Mouse (Mus musculus) kidney, embryonic 16.5 days (tissue): Measurements from ENCODE around the gene Chrne. TPM values are rescaled to one million over a fixed set of nuclear protein-coding genes. Genes with fewer than 3 reads are reported as not detected.

Experiments
- ATAC-seq: fragments of 200-750 bp; cut with Nextera tagmentation; 2 replicates; pipeline ENCODE4 v1.8.0; 2017; ENCODE audit warnings: moderate TSS enrichment; ENCODE audit not compliant: low FRiP score, low TSS enrichment
- H3K27ac ChIP-seq: fragments of 300-500 bp; sonication (generic); 2 replicates; pipeline ENCODE4 v1.5.1; 2014; ENCODE audit warnings: low read length
- H3K27me3 ChIP-seq: fragments of 300-500 bp; sonication (generic); 2 replicates; pipeline ENCODE4 v1.6.1; 2014; ENCODE audit warnings: low read length, control low read depth, mixed read lengths; ENCODE audit not compliant: insufficient read depth
- H3K36me3 ChIP-seq: fragments of 300-500 bp; sonication (generic); 2 replicates; pipeline ENCODE4 v1.6.1; 2014; ENCODE audit warnings: low read length, control low read depth, mixed read lengths; ENCODE audit not compliant: insufficient read depth
- H3K4me1 ChIP-seq: fragments of 300-500 bp; sonication (generic); 2 replicates; pipeline ENCODE4 v1.6.1; 2014; ENCODE audit warnings: low read length, control low read depth, mixed read lengths; ENCODE audit not compliant: insufficient read depth
- H3K4me2 ChIP-seq: fragments of 300-500 bp; sonication (generic); replicated peaks from 2 replicates; pipeline ENCODE4 v1.6.1; 2014; ENCODE audit warnings: low read depth, low read length
- H3K4me3 ChIP-seq: fragments of 300-500 bp; sonication (generic); 2 replicates; pipeline ENCODE4 v1.5.1; 2014; ENCODE audit warnings: mild to moderate bottlenecking, low read length
- H3K9ac ChIP-seq: fragments of 300-500 bp; sonication (generic); replicated peaks from 2 replicates; pipeline ENCODE4 v1.6.1; 2014; ENCODE audit warnings: low read length
- H3K9me3 ChIP-seq: fragments of 300-500 bp; sonication (generic); 2 replicates; pipeline ENCODE4 v1.6.1; 2016; ENCODE audit warnings: low read length, control low read depth
- WGBS: fragments of 180-500 bp; shearing (Covaris S2); extraction: QIAGEN DNeasy Blood & Tissue Kit; methylation state at CpG from one replicate; pipeline ENCODE4 v1.1.7; 2014; 5-methylcytosine and 5-hydroxymethylcytosine counted together
- polyA plus RNA-seq: library from polyadenylated mRNA; unstranded; fragments of >200 nt; fragmentation: Nextera tagmentation; extraction: Ambion mirVana; gene quantifications from 2 replicates; pipeline ENCODE4 v1.2.1, GENCODE M21; 2015

Gene Chrne
- polyA plus RNA-seq, 1 experiment from 2014 or later: 0.19 TPM

DNA sequence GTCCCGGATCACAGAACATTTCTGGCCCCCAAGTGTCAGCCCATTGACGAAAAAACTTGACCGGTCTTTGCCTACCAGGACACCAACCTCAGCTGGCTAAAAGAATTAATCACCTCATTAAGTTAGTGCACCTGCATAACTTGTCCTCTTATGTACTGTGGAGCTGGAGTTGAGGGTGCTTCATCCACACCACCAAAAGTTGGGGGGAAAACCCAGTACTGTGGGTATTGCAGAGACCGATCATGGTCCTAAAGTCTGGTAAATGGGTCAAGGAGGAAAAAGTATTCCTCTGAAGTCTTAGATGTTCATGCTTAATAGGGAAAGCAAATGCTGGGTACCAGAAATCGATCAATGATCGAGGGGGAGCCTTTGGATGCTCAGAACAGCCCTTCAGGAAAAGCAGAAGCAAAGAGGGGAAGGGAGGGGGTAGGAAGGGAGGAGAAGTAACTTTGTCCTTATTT lies 33.9 kb upstream of the Chrne start:
- peak overlapping the region; percentile 98 for H3K4me2 ChIP-seq
- peak overlapping the region; percentile 100 for H3K4me3 ChIP-seq
- H3K27ac ChIP-seq: peak overlapping the region; percentile 99
- no peaks in the 10 kb centered on the region for H3K9me3 ChIP-seq
- peak overlapping the region; percentile 99 for H3K9ac ChIP-seq
- ATAC-seq: no peak
- peaks cover 41% of the 10 kb centered on the region for H3K36me3 ChIP-seq
- no peaks in the 10 kb centered on the region for H3K27me3 ChIP-seq
- WGBS: 35% methylated on average over 6 of the region's 6 CpGs
- H3K4me1 ChIP-seq: peaks cover 73% of the 10 kb centered on the region

DNA sequence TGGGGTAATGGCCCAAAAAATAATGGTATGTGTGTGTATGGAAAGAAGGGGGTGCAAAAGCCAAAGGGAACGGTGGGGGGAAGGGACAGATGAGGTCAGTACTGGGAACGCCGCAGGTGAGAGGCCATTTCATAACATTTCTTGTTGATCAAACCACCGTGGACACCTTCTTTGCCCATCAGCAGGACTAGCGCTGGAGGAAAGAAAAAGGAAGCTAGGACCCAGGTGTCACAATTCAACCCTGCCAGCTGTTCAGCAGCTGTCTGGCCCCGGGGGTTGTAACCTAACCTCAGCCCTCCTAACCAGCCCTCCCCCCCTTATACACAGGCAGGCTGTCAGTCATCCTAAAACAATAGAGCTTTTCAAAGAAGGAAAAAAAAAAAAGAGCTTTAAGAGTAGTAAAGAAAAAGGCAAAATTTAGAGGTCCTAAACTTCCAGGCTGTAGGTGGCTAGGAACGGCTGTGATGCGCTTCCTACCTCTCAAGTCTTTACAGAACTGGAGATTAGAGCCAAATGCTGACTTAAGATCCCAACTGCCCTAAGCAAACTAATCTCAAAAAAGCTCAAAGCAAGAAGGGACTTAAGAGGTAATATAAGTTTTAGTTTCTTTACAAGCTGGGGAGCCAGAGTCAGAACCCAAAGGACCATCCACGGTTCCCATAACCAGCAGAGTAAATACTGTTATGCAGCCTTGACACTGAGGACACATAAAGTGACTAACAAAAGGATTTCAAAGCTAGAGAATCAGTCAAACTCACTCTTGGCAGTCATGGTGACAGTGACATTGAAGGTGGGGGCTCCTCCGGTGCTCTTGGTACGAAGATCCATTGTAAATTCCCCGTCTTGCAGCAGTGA lies 33.2 kb upstream of the Chrne start:
- peak overlapping the region; percentile 99 for H3K9ac ChIP-seq
- H3K9me3 ChIP-seq: no peaks in the 10 kb centered on the region
- no peaks in the 10 kb centered on the region for H3K27me3 ChIP-seq
- peak overlapping the region; percentile 99 for H3K27ac ChIP-seq
- peak overlapping the region; percentile 98 for H3K4me2 ChIP-seq
- H3K4me3 ChIP-seq: peak overlapping the region; percentile 100
- 39% methylated on average over 12 of the region's 12 CpGs for WGBS
- H3K4me1 ChIP-seq: peaks cover 67% of the 10 kb centered on the region
- H3K36me3 ChIP-seq: peaks cover 41% of the 10 kb centered on the region
- ATAC-seq: no peak

DNA sequence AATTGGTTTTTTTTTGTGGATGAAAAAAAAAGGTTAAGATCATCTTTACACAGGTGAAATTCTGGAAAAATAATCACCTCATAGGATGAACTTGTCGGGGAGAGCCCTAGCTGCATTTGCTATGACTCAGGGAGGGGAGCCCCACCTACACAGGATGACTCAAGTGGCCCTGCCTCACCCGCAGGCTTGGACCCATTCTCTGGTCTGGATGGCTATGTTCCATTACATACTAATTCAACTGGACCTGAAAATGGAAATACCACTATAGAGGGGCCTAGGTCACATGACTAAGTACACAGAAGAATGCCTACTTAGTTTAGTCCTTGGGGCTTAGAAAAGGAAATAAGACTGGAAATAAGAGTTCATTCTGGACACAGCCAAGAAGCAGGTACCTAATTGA lies 32.4 kb upstream of the Chrne start:
- no peak for ATAC-seq

DNA sequence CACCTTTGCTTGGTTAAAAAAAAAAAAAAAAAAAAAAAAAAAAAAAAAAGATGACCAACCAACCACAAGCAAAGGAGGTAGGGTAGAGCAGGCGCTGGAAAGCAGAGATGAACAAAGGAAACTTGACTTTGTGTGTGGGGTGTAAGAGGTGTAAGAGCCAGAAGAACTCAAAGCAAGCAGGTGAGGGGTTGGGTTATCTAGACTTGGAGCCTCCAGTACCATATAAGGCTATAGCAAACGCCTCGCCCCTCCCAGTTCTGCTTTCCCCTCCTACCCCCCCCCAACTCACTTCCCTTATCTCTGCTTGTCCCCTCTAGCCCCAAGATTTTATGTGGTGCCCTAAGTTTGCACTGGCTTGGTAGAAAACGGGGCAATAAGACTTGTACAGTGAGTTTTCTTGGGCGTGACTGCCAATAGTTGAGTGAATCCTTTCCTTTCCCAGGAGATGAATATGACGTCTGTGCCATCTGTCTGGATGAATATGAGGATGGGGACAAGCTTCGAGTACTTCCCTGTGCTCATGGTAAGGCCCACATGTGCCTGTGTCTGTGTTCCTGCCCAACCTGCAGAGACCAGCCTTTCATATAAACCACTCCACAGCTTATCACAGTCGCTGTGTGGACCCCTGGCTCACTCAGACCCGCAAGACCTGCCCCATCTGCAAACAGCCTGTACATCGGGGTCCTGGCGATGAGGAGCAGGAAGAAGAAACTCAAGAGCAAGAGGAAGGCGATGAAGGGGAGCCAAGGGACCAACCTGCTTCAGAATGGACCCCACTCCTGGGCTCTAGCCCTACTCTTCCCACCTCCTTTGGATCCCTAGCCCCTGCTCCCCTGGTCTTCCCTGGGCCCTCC lies 31.5 kb upstream of the Chrne start:
- ATAC-seq: no peak
- Histone ChIP-seq H3K4me3 (no peak overlapping the region), H3K4me1 (peaks cover 58% of the 10 kb centered on the region), H3K9me3 (no peaks in the 10 kb centered on the region), H3K4me2 (peak overlapping the region; percentile 98; the same call in 1 of the 2 replicates), H3K27me3 (no peaks in the 10 kb centered on the region), H3K27ac (no peak overlapping the region; the same call in 1 of the 2 replicates), H3K36me3 (peaks cover 41% of the 10 kb centered on the region), H3K9ac (0 out of 2 replicates have a peak overlapping the region, but pooled peaks have one; percentile 19)
- WGBS: 82% methylated on average over 12 of the region's 12 CpGs

More for the DNA sequence above, 32.4 kb upstream of the Chrne start:
- H3K36me3 ChIP-seq: peaks cover 41% of the 10 kb centered on the region
- no peak overlapping the region; the same call in 1 of the 2 replicates for H3K9ac ChIP-seq
- no peaks in the 10 kb centered on the region for H3K27me3 ChIP-seq
- H3K4me2 ChIP-seq: peak overlapping the region; percentile 98; the same call in 1 of the 2 replicates
- no peaks in the 10 kb centered on the region for H3K9me3 ChIP-seq
- H3K4me1 ChIP-seq: peaks cover 59% of the 10 kb centered on the region
- H3K27ac ChIP-seq: no peak overlapping the region; the same call in 1 of the 2 replicates
- peak overlapping the region; percentile 100; the same call in 1 of the 2 replicates for H3K4me3 ChIP-seq
- 68% methylated on average over 2 of the region's 2 CpGs for WGBS

DNA sequence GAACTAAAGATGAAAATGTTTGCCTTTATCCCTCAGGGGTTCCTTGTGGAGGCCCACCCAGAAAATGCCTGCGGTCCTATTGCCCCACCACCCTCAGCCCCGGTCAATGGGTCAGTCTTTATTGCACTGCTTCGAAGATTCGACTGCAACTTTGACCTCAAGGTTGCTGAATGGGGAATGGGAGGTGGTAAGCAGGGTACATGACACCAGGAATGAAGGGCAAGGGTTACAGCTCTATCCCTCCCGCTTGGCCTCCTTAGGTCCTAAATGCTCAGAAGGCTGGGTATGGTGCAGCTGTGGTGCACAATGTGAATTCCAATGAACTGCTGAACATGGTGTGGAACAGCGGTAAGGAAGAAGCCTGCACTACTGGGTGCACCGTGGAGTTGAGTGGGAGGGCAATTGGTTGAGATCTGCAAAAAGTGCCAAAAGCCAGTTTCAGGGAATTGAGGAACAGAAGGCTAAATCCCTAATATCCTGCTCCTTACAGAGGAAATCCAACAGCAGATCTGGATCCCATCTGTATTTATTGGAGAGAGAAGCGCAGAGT lies 30.2 kb upstream of the Chrne start:
- 0 out of 2 replicates have a peak overlapping the region, but pooled peaks have one; percentile 97 for H3K4me2 ChIP-seq
- 71% methylated on average over 8 of the region's 8 CpGs for WGBS
- H3K9ac ChIP-seq: 0 out of 2 replicates have a peak overlapping the region, but pooled peaks have one; percentile 36
- H3K9me3 ChIP-seq: no peaks in the 10 kb centered on the region
- no peak overlapping the region for H3K27ac ChIP-seq
- H3K36me3 ChIP-seq: peaks cover 52% of the 10 kb centered on the region
- no peaks in the 10 kb centered on the region for H3K27me3 ChIP-seq
- no peak for ATAC-seq
- H3K4me3 ChIP-seq: peak overlapping the region; percentile 68; the same call in 1 of the 2 replicates
- H3K4me1 ChIP-seq: peaks cover 63% of the 10 kb centered on the region

DNA sequence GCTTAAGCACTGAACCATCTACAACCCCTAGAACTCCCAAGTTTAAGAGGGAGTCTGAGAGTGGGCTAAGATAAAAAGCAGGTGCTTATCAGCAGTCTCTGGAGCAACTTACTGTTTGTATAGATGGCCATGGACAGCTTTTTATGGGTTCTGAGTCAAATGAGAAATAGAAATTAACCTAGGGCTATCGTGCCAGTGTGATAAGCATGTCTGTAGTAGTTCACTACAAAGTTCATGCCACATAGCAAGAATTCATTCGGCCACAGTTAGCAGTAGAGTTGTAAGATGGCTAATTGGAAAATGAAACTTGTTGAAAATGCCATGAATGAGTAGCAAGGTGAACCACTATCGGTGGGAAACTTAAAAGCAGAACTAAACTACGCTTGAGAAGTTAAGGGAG lies 29.5 kb upstream of the Chrne start:
- H3K27ac ChIP-seq: peak overlapping the region; percentile 99; the same call in 1 of the 2 replicates
- peaks cover 57% of the 10 kb centered on the region for H3K36me3 ChIP-seq
- WGBS: 78% methylated on average over 4 of the region's 4 CpGs
- H3K9me3 ChIP-seq: no peaks in the 10 kb centered on the region
- H3K27me3 ChIP-seq: no peaks in the 10 kb centered on the region
- H3K4me3 ChIP-seq: peak overlapping the region; percentile 68
- ATAC-seq: no peak
- H3K9ac ChIP-seq: peak overlapping the region; percentile 76
- H3K4me2 ChIP-seq: peak overlapping the region; percentile 97
- peaks cover 63% of the 10 kb centered on the region for H3K4me1 ChIP-seq

DNA sequence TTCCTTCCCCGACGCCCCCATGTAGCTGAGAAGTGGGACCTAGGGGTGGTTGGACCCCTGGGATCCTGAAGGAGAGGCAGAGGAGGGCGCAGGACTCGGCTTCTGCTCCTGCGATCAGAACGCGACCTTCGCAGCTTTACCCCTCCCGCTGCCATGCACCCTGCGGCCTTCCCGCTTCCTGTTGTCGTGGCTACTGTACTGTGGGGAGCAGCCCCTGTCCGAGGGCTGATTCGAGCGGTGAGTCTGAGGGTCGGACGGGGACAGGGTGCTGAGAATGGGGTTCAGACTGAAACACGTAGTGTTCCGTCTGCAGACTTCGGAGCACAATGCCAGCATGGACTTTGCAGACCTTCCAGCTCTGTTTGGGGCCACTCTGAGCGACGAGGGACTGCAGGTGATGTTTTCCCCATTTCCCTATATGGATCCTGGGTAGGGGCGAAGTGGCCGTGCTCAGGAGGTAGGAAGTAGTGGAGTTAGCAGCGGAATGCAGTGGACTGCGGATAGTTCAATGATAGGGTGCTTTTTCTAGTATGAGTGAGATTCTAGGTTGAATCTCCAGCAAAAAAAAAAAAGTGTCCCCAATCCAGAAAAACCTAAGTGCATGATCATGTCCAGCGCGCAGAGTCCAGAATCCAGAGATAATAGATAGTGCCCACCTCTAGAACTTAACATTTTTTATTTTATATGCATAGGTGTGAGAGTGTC lies 28.9 kb upstream of the Chrne start:
- no peaks in the 10 kb centered on the region for H3K9me3 ChIP-seq
- WGBS: 2% methylated on average over 28 of the region's 28 CpGs
- peak overlapping the region; percentile 76 for H3K9ac ChIP-seq
- H3K36me3 ChIP-seq: peaks cover 60% of the 10 kb centered on the region
- H3K4me2 ChIP-seq: peak overlapping the region; percentile 97
- peak overlapping the region; percentile 99 for H3K27ac ChIP-seq
- no peaks in the 10 kb centered on the region for H3K27me3 ChIP-seq
- H3K4me3 ChIP-seq: peak overlapping the region; percentile 68
- peak; percentile 12 for ATAC-seq
- H3K4me1 ChIP-seq: peaks cover 61% of the 10 kb centered on the region

DNA sequence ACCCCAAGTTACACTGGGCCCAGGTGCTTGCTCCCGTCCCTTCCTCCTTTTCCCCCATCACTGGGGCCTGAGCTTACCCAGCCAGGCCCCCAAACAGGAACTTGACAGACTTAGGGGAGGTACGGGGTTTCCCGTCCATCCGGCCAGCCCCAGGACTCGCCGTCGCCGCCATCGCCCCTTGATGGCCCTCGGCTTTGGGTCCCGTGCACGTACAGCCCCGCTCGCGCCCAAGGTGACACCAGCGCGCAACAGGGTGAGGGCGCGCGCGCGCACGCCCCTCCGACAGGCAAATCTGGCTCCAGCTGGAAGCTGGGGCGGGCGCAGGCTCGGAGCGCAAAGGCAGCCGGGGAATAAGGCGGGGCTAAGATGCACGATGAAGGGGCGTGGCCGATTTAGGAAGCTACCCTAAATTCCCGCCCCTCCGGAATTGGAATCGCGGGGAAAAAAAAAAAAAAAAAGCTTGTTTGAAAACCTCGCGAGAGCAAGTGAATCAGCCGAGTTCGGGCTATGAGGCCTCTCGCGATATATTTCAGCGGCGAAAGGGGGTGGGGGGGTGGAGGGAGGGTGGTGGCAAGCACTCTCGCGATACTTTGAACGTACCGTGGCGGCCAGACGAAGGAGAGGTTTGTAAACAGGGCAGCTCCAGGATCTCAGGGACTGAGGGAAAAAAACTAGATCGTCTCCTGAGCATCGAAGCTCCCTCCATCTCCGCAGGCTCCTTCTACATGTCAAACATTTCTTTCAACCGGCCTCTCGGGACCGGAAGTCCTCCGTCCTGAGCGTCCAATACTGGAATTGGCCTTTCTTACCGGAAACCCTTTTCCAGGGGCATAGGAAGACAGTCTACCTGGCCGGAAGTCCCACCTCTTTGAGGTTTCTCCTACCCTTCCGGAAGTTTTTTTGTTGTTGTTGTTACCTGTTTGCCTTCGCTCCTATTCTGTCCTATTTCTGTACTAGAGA lies 28.0 kb upstream of the Chrne start, which contains the start of the genes Rnf167 and Slc25a11:
Gene Rnf167 (plus strand): TSS at position 545 of the 960 bp plus-strand sequence.
Gene Slc25a11 (minus strand): TSS at position 789 of the 960 bp plus-strand sequence.
- Histone ChIP-seq H3K27me3 (no peaks in the 10 kb centered on the region), H3K9me3 (no peaks in the 10 kb centered on the region), H3K9ac (peak within 1 kb of the TSS; percentile 97), H3K27ac (peak within 1 kb of the TSS; percentile 99), H3K4me2 (peak within 1 kb of the TSS; percentile 97), H3K36me3 (peaks cover 52% of the 10 kb centered on the region), H3K4me1 (peaks cover 52% of the 10 kb centered on the region), H3K4me3 (peak within 1 kb of the TSS; percentile 68)
- under 1% methylated on average over 63 of the region's 63 CpGs for WGBS
- peak; percentile 89 for ATAC-seq
